Mouse (Mus musculus) liver, postnatal 0 days (tissue): ENCODE results near the gene 2310007B03Rik.
A peak's percentile ranks its signal among the peaks of the same experiment; 100 is the strongest.

Experiments used
- CTCF ChIP-seq: sonication (generic); IDR thresholded peaks from 2 replicates; pipeline ENCODE4 v1.5.1; 2016; ENCODE audit warnings: antibody characterized with exemption, low read depth
- EP300 ChIP-seq: IDR thresholded peaks from 2 replicates; pipeline ENCODE4 v1.6.1; 2016; ENCODE audit warnings: antibody characterized with exemption, low read depth, mild to moderate bottlenecking

DNA sequence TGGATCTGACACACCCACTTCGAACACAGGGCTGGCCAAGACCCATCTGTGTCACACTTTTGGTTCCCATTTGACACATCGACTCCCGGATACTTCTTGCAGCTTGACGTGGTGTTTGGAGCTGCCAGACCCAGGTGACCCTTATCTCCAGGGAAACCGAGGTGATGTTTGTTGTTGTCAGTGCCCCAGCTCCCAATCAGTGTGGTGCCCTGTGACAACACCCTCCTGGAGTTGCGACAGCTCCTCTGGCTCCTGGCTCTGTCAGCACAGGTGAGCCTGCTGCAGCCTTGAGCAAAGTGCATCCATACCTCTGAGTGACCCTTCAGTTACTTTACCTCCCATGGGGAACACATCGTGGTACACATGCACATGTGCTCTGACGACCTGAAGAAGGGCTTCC, 28.1 kb downstream of the 2310007B03Rik start:
- TF ChIP-seq CTCF (no peak), EP300 (peak; percentile 89)
